Mouse (Mus musculus): ENCODE measurements at regions not wholly inside any gene's neighbourhood (a gene's known extent, or its start where the extent isn't known, plus 50 kb on each side); places are given as distances from the start of the nearest gene placed in this dataset.

- H3K79me3 ChIP-seq (ENCODE audit: low read depth) = no peaks in the 10 kb centered on the region
- no peaks in the 10 kb centered on the region for H3K27me3 ChIP-seq (ENCODE audit: control insufficient read depth, insufficient read depth, insufficient read length)
- no peak for TF ChIP-seq MYOD1 (IDR thresholded peaks at IDR 0.05; ENCODE audit: control insufficient read depth, insufficient read length, low read depth)
- no peak overlapping the region for H3K4me3 ChIP-seq (ENCODE audit: insufficient read depth, poor library complexity, severe bottlenecking)
- H3K79me2 ChIP-seq (ENCODE audit: control insufficient read depth, insufficient read depth) = no peaks in the 10 kb centered on the region
- H3K36me3 ChIP-seq (ENCODE audit: control insufficient read depth, insufficient read depth) = no peaks in the 10 kb centered on the region
- no peak overlapping the region for H3ac ChIP-seq (ENCODE audit: control insufficient read depth, insufficient read length, low read depth)
These were observed 192.6 kb upstream of the Cnr1 start for GRCm38 (mm10) chr4:33731837-33732236.

- no peak for TF ChIP-seq CEBPB (IDR thresholded peaks at IDR 0.05; ENCODE audit: low read depth)
- no peak for TF ChIP-seq MYOG (IDR thresholded peaks at IDR 0.05; ENCODE audit: control insufficient read depth, extremely low read depth, insufficient read length)
- no peak for TF ChIP-seq USF1 (IDR thresholded peaks at IDR 0.05; ENCODE audit: low read depth)
- TF ChIP-seq MYOD1 (IDR thresholded peaks at IDR 0.05; ENCODE audit: control insufficient read depth, insufficient read length, low read depth) = no peak
- no peak for TF ChIP-seq CTCF (IDR thresholded peaks at IDR 0.05; ENCODE audit: control insufficient read depth, insufficient read depth, insufficient read length)
- TF ChIP-seq FOSL1 (IDR thresholded peaks at IDR 0.05; ENCODE audit: insufficient read depth, low read length, poor library complexity, severe bottlenecking) = no peak
- no peak for TF ChIP-seq MAX (IDR thresholded peaks at IDR 0.05)
- Histone ChIP-seq H3K79me3 (ENCODE audit: low read depth) (no peaks in the 10 kb centered on the region), H3K36me3 (ENCODE audit: control insufficient read depth, insufficient read depth) (no peaks in the 10 kb centered on the region), H3K79me2 (ENCODE audit: control insufficient read depth, insufficient read depth) (no peaks in the 10 kb centered on the region), H3ac (ENCODE audit: control insufficient read depth, insufficient read length, low read depth) (no peak overlapping the region), H3K27me3 (ENCODE audit: control insufficient read depth, insufficient read depth, insufficient read length) (no peaks in the 10 kb centered on the region), H3K4me3 (ENCODE audit: insufficient read depth, poor library complexity, severe bottlenecking) (no peak overlapping the region)
These were observed 189.5 kb upstream of the Cnr1 start for GRCm38 (mm10) chr4:33734923-33735322.

DNA sequence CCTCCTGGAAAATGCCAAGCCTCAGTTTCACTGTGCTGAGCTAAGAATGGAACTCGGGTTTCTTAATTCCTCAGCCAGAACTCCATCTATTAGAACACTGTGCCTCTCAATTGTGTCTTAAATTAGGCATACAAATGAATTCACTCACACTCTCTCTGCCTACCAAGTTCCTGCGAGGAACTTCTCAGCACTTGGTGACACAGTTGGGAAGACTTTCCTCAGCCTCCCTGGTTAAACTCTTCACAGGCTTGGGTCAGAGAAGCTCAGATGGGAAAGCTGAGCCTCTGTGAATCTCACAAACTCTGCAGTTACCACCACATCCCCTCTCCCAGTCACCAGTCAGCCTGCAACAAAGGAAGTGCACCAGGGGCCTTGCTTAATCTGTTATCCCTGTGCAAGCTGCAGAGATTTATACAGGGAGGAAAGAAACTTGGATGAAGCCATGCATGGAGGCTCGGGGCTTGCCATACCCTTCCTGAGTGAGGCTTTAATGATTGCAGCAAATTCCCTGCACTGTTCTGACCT, 188.9 kb upstream of the Cnr1 start:
- H3K79me3 ChIP-seq (ENCODE audit: low read depth) = no peaks in the 10 kb centered on the region
- no peak overlapping the region for H3ac ChIP-seq (ENCODE audit: control insufficient read depth, insufficient read length, low read depth)
- H3K27me3 ChIP-seq (ENCODE audit: control insufficient read depth, insufficient read depth, insufficient read length) = no peaks in the 10 kb centered on the region
- TF ChIP-seq MYOG (IDR thresholded peaks at IDR 0.05; ENCODE audit: control insufficient read depth, extremely low read depth, insufficient read length) = no peak
- TF ChIP-seq FOSL1 (IDR thresholded peaks at IDR 0.05; ENCODE audit: insufficient read depth, low read length, poor library complexity, severe bottlenecking) = no peak
- TF ChIP-seq MAX (IDR thresholded peaks at IDR 0.05) = no peak
- no peak for TF ChIP-seq CTCF (IDR thresholded peaks at IDR 0.05; ENCODE audit: control insufficient read depth, insufficient read depth, insufficient read length)
- TF ChIP-seq USF1 (IDR thresholded peaks at IDR 0.05; ENCODE audit: low read depth) = no peak
- TF ChIP-seq MYOD1 (IDR thresholded peaks at IDR 0.05; ENCODE audit: control insufficient read depth, insufficient read length, low read depth) = no peak
- no peak for TF ChIP-seq CEBPB (IDR thresholded peaks at IDR 0.05; ENCODE audit: low read depth)
- no peak overlapping the region for H3K4me3 ChIP-seq (ENCODE audit: insufficient read depth, poor library complexity, severe bottlenecking)
- H3K36me3 ChIP-seq (ENCODE audit: control insufficient read depth, insufficient read depth) = no peaks in the 10 kb centered on the region
- no peaks in the 10 kb centered on the region for H3K79me2 ChIP-seq (ENCODE audit: control insufficient read depth, insufficient read depth)

GRCm38 (mm10) chr4:33736061-33736701, 188.2 kb upstream of the Cnr1 start:
- TF ChIP-seq USF1 (IDR thresholded peaks at IDR 0.05; ENCODE audit: low read depth) = no peak
- no peak for TF ChIP-seq MYOD1 (IDR thresholded peaks at IDR 0.05; ENCODE audit: control insufficient read depth, insufficient read length, low read depth)
- peak; percentile 22 for TF ChIP-seq FOSL1 (IDR thresholded peaks at IDR 0.05; ENCODE audit: insufficient read depth, low read length, poor library complexity, severe bottlenecking)
- TF ChIP-seq CTCF (IDR thresholded peaks at IDR 0.05; ENCODE audit: control insufficient read depth, insufficient read depth, insufficient read length) = no peak
- TF ChIP-seq CEBPB (IDR thresholded peaks at IDR 0.05; ENCODE audit: low read depth) = no peak
- TF ChIP-seq MAX (IDR thresholded peaks at IDR 0.05) = no peak
- Histone ChIP-seq H3K79me2 (ENCODE audit: control insufficient read depth, insufficient read depth) (no peaks in the 10 kb centered on the region), H3K4me3 (ENCODE audit: insufficient read depth, poor library complexity, severe bottlenecking) (no peak overlapping the region), H3ac (ENCODE audit: control insufficient read depth, insufficient read length, low read depth) (no peak overlapping the region), H3K27me3 (ENCODE audit: control insufficient read depth, insufficient read depth, insufficient read length) (no peaks in the 10 kb centered on the region), H3K36me3 (ENCODE audit: control insufficient read depth, insufficient read depth) (no peaks in the 10 kb centered on the region), H3K79me3 (ENCODE audit: low read depth) (no peaks in the 10 kb centered on the region)

DNA sequence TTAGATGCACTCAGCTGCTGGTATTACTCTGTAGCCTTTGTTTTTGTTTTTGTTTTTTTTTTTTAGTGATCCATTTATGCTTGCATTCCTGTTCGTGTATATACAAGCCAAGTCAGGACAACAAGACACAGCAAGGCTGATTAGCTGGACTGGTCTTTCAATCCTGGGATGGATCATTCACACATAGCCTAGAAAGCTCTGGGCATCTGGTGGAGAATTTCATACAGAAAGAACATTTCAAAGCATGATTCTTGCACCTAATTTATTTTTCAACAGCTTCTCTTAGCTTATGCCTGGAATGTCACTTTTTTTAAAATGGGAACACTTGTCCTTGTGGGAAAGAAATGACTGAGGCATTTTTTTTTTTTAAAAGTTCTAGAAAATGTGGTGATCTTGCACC, 187.1 kb upstream of the Cnr1 start:
- Histone ChIP-seq H3K36me3 (ENCODE audit: control insufficient read depth, insufficient read depth) (no peaks in the 10 kb centered on the region), H3K79me3 (ENCODE audit: low read depth) (no peaks in the 10 kb centered on the region), H3K79me2 (ENCODE audit: control insufficient read depth, insufficient read depth) (no peaks in the 10 kb centered on the region), H3K27me3 (ENCODE audit: control insufficient read depth, insufficient read depth, insufficient read length) (no peaks in the 10 kb centered on the region), H3ac (ENCODE audit: control insufficient read depth, insufficient read length, low read depth) (no peak overlapping the region), H3K4me3 (ENCODE audit: insufficient read depth, poor library complexity, severe bottlenecking) (no peak overlapping the region)
- TF ChIP-seq MAX (IDR thresholded peaks at IDR 0.05) (no peak), FOSL1 (IDR thresholded peaks at IDR 0.05; ENCODE audit: insufficient read depth, low read length, poor library complexity, severe bottlenecking) (no peak), USF1 (IDR thresholded peaks at IDR 0.05; ENCODE audit: low read depth) (no peak), CEBPB (IDR thresholded peaks at IDR 0.05; ENCODE audit: low read depth) (no peak), MYOG (IDR thresholded peaks at IDR 0.05; ENCODE audit: control insufficient read depth, extremely low read depth, insufficient read length) (no peak), MYOD1 (IDR thresholded peaks at IDR 0.05; ENCODE audit: control insufficient read depth, insufficient read length, low read depth) (no peak), CTCF (IDR thresholded peaks at IDR 0.05; ENCODE audit: control insufficient read depth, insufficient read depth, insufficient read length) (no peak)

DNA sequence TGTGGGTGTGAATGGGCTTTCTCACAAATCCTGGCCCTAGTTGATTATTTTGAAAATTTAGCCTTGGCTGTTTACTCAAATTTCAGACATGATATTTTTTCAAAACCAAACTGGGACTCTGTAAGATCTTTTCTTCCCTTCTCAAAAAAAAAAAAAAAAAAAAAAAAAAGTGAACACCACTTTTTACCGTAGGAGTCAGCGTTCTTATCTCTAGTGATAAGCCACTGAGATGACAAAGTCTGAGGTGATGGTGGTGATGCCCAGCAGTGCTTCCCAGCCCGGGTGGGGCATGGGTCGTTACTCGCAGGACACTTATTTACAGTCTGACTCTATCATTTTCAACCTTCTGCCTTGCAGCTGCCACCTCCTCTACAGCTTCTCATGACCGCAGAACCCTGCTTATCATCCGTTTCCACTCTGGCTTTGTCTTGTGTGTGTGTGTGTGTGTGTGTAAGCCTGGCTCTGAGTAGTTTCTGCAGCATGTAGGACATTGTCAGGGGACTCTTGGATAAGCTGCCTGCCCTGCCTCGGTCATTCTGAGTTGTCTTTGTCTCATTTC, 186.5 kb upstream of the Cnr1 start:
- no peak for TF ChIP-seq MAX (IDR thresholded peaks at IDR 0.05)
- TF ChIP-seq MYOD1 (IDR thresholded peaks at IDR 0.05; ENCODE audit: control insufficient read depth, insufficient read length, low read depth) = peak; percentile 75
- Histone ChIP-seq H3K4me3 (ENCODE audit: insufficient read depth, poor library complexity, severe bottlenecking) (no peak overlapping the region), H3K79me3 (ENCODE audit: low read depth) (no peaks in the 10 kb centered on the region), H3K36me3 (ENCODE audit: control insufficient read depth, insufficient read depth) (no peaks in the 10 kb centered on the region), H3ac (ENCODE audit: control insufficient read depth, insufficient read length, low read depth) (no peak overlapping the region), H3K27me3 (ENCODE audit: control insufficient read depth, insufficient read depth, insufficient read length) (no peaks in the 10 kb centered on the region), H3K79me2 (ENCODE audit: control insufficient read depth, insufficient read depth) (no peaks in the 10 kb centered on the region)
